Mouse (Mus musculus) spleen, postnatal 36 days (tissue): ENCODE measurements at regions not wholly inside any gene's neighbourhood (a gene's known extent, or its start where the extent isn't known, plus 50 kb on each side); places are given as distances from the start of the nearest gene placed in this dataset.
"Not testable (repeated sequence)": the region's sequence is repeated elsewhere in the genome, so short reads cannot be mapped to it uniquely, and the experiment has no call there.

Source experiments
- DNase-seq, 2 experiments: peaks; one replicate each; pipeline ENCODE4 v3.0.0; 2022; ENCODE audit warnings: low spot score in 2 of 2, mixed read lengths in 1 of 2

DNA sequence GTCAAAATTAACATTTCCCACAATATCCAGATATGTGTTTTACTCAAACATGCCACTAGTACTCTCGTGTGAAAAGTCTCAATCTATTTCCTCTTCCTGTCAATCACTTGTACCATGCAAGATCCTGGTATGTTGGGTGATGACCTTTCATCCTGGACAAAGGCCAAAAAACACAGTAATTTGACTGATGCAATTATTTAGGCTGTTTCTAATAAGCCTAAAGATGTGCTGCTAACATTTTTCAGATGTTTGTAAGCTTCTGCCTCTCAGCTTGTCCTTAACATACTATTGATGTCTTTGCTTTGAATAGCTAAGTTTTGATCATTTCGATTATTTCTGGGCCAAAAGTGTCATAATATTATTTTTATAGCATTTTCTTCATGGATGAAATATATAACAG, 418.4 kb upstream of the Arrdc4 start:
- no peak for DNase-seq

- no peak for DNase-seq
Measured at GRCm38 (mm10) chr7:69161916-69162315, 412.9 kb upstream of the Arrdc4 start.

DNA sequence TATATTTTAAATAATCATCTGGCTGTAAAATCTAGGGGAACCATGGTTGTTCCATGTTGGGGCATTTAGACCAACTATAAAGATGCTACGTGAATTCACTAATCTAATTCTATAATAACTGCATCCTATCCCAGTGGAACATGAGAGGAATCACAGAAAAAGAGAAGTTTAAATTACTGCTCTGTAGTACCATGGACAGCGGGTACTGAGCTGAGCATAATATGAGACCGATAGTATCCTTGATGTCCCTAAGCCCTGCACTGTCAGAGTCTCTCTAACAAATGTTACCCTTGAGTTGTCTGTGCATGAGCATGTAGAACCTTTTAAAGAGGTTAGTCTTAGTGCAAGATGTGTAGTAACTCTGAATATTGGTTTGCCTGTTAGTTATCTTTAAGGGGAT, 393.3 kb upstream of the Arrdc4 start:
- DNase-seq: no peak

DNA sequence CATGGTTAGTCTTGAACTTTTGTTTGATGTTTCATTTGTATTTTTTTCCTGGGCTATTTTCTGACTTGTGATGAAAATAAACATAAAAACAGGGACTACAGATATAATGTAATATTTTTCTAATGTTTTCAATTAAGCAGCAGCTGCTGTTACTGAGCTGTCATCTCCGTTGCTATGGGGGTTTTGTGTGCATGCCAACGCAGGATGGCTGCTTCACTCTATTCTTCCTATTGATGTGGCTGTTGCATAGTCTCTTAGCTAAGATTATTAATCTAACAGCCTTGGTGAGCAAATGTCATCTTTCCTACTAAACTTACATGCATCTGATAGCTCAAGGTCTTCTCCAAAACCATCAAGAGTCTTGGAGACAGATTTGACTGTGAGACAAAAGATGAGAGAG, 384.4 kb upstream of the Arrdc4 start:
- no peak for DNase-seq

GRCm38 (mm10) chr7:69101770-69102169, 352.7 kb upstream of the Arrdc4 start:
- not testable (repeated sequence) for DNase-seq

DNA sequence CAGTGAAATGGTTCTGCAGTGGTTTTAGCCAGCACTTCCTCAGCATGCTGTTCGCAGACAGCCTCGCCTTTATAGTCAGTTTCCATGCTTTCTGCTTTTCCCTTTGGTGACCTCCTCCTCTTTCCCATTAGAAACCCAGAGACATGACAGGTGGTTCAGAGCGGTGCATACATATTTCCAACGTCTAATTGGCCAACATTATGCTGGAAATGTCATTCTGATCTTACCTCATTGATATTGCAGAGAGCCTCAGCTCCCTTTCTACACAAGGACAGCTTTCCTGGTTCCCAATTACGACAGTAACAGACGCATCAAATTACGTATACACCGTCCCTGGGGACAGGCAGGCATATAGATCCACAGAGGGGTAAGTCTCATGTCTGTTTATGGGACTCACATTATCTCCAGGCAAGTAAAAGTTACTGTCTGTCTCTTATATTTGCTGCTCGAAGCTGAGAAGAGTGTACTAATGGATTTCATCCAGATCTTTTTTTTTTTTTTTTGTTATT, 348.6 kb upstream of the Arrdc4 start:
- no peak for DNase-seq

DNA sequence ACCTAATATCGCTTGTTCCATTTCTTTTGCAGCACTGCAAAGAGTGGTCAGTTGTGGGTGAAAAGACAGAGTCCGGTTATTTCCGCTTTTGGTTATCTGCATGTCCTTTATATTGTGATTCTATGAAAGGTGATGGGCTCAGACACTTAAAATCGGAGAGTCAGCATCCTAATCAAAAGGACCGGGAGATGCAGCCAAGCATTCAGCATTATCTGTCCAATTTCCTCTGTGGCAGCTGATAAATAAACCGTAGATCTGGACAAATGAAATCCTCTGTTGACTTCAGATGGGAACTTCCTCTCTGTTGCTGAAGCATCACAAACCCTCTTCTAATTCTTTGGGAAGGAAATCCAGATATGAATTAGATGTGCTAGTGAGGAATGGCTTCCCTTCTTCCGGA, 325.7 kb upstream of the Arrdc4 start:
- DNase-seq: no peak

DNA sequence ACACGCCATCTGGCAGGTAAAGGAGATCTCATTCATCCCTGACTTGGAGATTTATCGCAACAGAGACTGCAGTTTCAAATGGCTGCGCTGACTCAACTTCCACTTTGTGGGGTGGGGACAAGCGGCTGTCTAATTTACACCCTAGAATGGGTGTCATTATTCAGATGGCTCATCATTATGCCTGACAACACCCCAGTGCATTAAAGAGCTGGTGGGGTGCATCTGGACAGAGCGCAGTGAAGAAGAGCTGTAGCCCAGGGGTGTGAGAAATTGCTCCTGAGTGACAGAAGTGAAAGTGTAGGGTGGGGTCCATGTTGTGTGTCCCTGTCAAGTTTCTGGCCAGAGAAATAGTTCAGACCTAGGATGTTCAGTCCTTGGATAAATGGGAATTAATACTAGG, 314.0 kb upstream of the Arrdc4 start:
- no peak for DNase-seq

- DNase-seq: no peak
Measured at GRCm38 (mm10) chr7:69062506-69062905, 313.5 kb upstream of the Arrdc4 start.

DNA sequence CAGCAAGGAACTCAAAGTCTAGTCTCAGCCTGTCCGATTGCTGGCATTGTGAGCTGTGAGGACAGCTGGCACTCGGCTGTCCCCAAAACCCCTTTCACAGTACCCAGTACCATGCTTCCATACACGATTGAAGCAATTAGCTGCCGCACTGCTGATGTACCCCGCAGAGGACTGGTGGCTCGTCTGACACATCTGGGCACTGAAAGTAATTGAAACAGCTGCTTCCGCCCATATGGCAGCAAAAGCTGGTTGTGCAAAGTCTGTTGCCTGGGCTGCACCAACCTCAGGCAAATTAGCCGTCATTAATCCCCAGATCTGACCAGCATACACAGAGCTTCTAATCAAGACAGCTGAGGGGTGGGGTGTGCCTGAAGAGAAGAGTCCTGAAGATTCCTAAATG, 313.1 kb upstream of the Arrdc4 start:
- DNase-seq: no peak

GRCm38 (mm10) chr7:69061242-69061641, 312.2 kb upstream of the Arrdc4 start:
- DNase-seq: no peak

DNA sequence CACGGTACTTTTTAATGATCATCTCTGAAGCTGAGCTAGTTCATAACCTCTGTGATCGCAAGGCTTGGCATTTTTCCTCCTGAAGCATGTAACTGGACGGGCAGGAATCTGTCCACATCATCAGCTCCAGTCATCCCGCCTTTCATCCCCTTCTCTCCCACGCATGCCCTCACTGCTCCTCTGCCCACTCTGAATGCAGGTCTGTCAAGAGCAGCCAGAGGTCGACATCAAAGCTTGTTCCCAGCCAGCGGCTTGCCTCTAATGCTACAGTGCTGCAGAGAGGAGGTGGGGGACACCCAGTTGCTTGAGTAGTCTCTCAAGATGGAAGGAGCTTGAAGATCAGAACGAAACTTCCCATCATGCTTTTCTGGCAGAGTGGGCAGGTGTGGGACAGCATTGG, 267.5 kb upstream of the Arrdc4 start:
- no peak for DNase-seq

GRCm38 (mm10) chr7:69015047-69015446, 266.0 kb upstream of the Arrdc4 start:
- no peak for DNase-seq

- DNase-seq: no peak
Measured at GRCm38 (mm10) chr7:69007237-69007636, 258.2 kb upstream of the Arrdc4 start.

- DNase-seq: no peak
Measured at GRCm38 (mm10) chr7:68988061-68988460, 239.0 kb upstream of the Arrdc4 start.

DNA sequence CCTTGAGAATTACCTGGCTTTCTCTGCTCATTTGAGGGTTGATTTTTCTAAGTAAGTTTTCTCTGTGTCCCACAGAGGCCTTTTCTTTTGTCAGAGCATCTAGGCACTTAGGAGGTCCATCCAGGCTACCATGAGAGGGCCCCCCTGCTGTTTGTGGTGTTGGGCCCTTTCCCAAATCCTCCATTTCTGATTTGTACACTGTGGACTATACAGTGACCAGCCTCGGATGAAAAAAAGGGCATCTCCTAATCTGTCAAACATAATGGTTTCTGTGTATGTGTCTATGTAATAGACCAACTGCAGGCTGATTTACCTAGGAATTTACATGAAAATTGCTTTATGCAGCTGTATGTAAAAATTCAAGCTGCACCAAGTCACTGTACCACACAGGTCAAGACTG, 234.9 kb upstream of the Arrdc4 start:
- DNase-seq: no peak

GRCm38 (mm10) chr7:68982914-68983502, 234.0 kb upstream of the Arrdc4 start:
- DNase-seq: no peak

DNA sequence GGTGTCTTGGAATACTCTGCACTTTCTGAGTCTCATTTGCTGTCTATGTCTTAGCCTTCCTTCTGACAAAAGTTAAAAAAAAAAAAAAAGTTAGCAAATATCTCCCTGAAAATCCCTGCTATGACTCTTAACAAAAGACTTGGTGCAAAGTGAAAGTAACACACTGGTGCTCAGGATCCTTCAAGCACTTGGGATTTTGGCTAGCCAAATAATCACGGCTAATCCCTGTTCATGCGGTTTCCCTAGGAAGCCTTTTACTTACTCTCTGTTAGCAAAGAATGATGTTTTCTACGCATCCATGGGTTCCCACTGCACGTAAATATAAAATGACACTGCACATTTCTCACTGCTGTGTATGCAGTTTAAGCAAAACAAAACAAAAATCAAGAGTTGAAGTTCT, 229.5 kb upstream of the Arrdc4 start:
- no peak for DNase-seq

GRCm38 (mm10) chr7:68976813-68977752, 228.0 kb upstream of the Arrdc4 start:
- DNase-seq: no peak

DNA sequence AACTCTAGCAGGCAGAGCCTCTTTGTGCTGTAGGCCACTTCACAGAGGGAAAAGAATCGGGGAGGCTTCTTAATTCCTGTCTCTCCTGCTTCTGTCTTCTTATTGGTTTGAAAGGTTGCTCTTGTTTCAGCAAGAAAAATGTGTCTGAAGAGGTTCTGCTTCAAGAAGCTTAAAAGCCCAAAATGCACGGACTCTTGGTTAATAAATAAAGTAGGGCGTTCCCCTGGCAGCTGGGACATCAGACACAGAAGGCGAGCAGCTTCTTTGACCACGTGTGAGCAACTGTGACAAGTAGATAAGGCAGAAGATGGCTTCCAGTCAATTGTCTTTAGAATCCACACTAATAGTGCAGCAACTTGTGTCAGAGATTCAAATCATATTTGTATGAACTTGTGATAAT, 226.9 kb upstream of the Arrdc4 start:
- no peak for DNase-seq

- DNase-seq: no peak
Measured at GRCm38 (mm10) chr7:68975580-68975894, 226.5 kb upstream of the Arrdc4 start.

DNA sequence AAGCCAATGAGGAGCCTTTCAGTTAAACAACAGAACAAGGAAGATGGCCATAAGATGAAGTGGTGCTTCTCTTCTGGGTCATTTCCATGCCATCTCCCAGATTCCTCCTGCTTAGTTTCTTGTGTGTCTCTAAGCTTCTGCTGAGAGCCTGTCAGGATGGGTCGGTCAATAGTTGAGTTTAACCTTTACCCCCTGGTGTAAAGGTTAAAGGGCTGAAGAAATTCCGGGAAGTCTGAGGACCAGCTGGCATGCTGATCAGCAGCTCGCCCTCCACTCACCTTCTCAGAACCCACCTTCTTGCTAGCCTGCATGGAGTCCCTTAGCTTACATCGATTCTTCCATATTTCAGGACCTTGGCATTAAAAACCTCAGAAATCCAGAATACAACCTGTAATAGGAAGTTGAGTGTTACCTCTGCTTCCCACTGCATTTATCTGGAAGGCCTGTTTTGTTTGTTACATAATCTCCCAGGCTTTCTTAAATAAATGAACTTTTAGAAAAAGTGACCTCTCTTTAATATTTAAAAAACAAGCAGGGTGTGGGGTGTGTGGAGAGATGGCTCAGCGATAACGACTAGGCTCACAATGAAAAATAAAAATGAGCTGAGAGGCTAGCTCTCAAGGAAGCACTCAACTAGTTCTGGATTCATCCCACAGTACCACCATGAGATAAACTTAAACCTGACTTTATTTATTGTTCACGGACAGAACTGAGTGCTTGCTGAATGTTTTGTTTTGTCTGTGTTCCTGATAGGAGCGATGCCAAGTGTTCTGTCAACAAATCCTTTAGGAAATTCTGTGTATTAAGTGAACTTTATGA, 225.9 kb upstream of the Arrdc4 start:
- no peak for DNase-seq
